Mouse (Mus musculus) small intestine, adult 2 months (tissue): ENCODE data around the gene Gm9732. TPM values are rescaled to one million over a fixed set of nuclear protein-coding genes. Genes with fewer than 3 reads are reported as not detected.
"Not testable (repeated sequence)": the region's sequence is repeated elsewhere in the genome, so short reads cannot be mapped to it uniquely, and the experiment has no call there.

Experiments used
- H3K27ac ChIP-seq: fragments of 200-500 bp; 2 replicates; pipeline ENCODE4 v1.5.1; 2012; ENCODE audit warnings: low read depth, low read length, control low read depth, inconsistent platforms; ENCODE audit not compliant: insufficient read depth
- H3K27me3 ChIP-seq: fragments of 200-500 bp; 2 replicates; pipeline ENCODE4 v1.6.1; 2012; ENCODE audit warnings: mild to moderate bottlenecking, moderate library complexity, low read length, inconsistent platforms; ENCODE audit not compliant: control insufficient read depth, insufficient read depth
- H3K36me3 ChIP-seq: fragments of 200-500 bp; 2 replicates; pipeline ENCODE4 v1.6.1; 2012; ENCODE audit warnings: mild to moderate bottlenecking, low read length, control low read depth, inconsistent platforms; ENCODE audit not compliant: control insufficient read depth, insufficient read depth
- H3K4me1 ChIP-seq: fragments of 200-500 bp; 2 replicates; pipeline ENCODE4 v1.6.1; 2012; ENCODE audit warnings: low read length, inconsistent platforms, mixed read lengths; ENCODE audit not compliant: control insufficient read depth, insufficient read depth, insufficient read length
- H3K4me3 ChIP-seq: fragments of 200-500 bp; 2 replicates; pipeline ENCODE4 v1.5.1; 2012; ENCODE audit warnings: low read depth, mild to moderate bottlenecking, control low read depth, inconsistent platforms, low read length, moderate library complexity
- WGBS: fragments of 180-500 bp; shearing (Covaris S2); methylation state at CpG from one replicate; pipeline ENCODE4 v1.1.7; 2018; 5-methylcytosine and 5-hydroxymethylcytosine counted together
- polyA plus RNA-seq: library from polyadenylated mRNA; depleted of rRNA; stranded (reverse); fragments of >200 nt; gene quantifications from 2 replicates; pipeline ENCODE4 v1.2.3, GENCODE M21; 2012

Gm9732 gene
- polyA plus RNA-seq, 1 experiment: not detected

DNA sequence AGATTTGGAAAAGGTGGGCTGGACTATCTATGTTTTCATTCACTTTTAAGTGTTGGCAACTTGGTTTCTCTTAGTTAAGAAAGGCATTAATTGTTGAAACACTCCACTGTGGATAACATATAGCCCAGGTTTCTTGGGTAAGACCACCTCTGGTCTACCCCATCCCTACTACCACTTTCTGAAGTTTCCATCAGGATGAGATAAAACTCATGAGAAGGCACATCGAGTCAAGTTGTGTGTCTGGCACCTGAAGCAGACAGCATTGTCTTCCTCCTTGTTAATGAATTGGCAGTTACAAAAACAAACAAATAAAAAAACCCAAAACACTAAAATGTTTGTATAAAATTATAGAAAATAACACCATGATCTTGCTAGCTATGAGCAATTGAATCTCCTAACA lies 916 bp downstream of the Gm9732 start:
- not testable (repeated sequence) for H3K27ac ChIP-seq, H3K4me3 ChIP-seq, H3K27me3 ChIP-seq, H3K36me3 ChIP-seq, H3K4me1 ChIP-seq
- 81% methylated on average over 1 of the region's 1 CpGs for WGBS

DNA sequence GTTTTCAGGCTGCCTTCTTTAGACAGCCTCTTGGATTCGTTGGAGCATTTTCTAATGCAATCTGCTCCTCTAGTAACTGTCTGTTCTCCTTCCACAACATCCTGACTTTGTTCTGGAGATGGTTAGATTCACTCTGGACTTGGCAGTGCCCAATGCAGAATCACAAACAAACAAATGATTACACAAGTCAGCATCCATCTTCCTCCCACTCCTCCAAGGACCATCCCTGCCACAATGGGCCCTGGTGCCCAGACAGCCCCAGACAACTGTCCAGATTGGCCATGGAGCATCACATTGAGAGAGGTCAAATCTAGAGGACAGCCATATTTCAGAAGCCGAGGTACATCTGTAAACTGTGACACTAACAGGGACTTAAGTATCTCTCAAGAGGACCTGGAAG lies 2.6 kb downstream of the Gm9732 start:
- not testable (repeated sequence) for H3K27me3 ChIP-seq, H3K4me1 ChIP-seq, H3K4me3 ChIP-seq, H3K27ac ChIP-seq, H3K36me3 ChIP-seq
- WGBS: 45% methylated on average over 2 of the region's 2 CpGs

DNA sequence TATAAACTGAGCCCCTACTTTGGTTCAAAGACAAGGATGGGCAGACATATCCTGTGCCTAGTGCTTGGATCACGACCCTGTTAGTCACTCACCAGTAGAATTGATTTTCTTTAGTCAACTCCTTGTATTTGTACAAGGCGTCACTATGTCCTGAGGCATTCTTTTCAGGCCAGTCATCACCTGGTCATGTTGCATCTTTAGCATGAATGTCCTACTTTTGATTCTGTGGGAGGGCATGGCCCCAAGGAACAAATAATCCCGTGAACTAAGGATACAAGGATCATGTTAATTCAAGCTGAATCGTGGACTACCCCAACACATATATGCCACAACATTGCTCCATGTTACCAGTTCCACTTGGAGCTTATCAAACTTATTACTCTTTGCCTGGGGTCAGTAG lies 3.3 kb downstream of the Gm9732 start:
- not testable (repeated sequence) for H3K4me1 ChIP-seq, H3K27me3 ChIP-seq, H3K27ac ChIP-seq, H3K36me3 ChIP-seq, H3K4me3 ChIP-seq
- 56% methylated on average over 4 of the region's 4 CpGs for whole genome bisulfite sequencing

DNA sequence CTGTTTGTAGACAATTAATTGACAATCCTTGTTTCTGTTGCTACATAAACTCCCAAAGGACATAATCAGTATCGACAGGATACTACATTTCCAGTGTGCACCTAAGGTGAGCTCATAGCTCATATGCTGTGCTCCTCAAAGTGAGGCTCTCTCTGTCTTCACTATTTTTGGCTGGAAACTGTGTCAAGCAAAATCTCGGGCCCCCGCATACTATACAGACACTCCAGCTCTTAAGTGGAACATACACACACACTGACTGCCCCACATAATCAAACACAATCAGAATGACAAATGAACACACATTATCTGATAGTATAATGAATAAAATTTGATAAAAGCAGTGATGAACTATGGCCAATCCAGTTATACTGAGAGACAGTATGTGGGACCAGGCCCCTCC lies 3.8 kb downstream of the Gm9732 start:
- not testable (repeated sequence) for H3K27ac ChIP-seq, H3K4me3 ChIP-seq, H3K36me3 ChIP-seq, H3K27me3 ChIP-seq, H3K4me1 ChIP-seq
- 82% methylated on average over 3 of the region's 3 CpGs for WGBS

DNA sequence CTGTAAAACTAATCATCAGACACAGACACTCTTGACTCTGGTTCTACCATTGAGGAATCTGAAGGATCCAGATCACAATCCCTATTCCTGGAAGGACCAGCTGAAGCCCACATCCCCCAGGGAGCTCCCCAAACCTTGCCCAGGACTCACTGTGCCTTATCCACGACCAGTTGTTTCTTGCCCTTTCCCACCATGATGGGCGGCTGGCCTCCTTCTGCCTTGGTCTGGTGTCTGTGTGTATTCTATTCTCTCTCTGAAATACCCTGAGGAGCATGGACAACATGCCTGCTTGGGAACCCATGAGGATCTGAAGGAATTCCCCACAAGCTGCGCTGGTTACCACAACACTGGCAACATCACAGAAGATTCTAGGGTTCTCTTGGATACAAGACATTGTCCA lies 18.7 kb downstream of the Gm9732 start, which contains the start of gene Gm8127:
Gm8127 (minus strand) TSS at position 330 of the 400 bp plus-strand sequence.
- not testable (repeated sequence) for H3K4me1 ChIP-seq, H3K27ac ChIP-seq, H3K27me3 ChIP-seq, H3K4me3 ChIP-seq, H3K36me3 ChIP-seq
- WGBS: 76% methylated on average over 3 of the region's 3 CpGs

DNA sequence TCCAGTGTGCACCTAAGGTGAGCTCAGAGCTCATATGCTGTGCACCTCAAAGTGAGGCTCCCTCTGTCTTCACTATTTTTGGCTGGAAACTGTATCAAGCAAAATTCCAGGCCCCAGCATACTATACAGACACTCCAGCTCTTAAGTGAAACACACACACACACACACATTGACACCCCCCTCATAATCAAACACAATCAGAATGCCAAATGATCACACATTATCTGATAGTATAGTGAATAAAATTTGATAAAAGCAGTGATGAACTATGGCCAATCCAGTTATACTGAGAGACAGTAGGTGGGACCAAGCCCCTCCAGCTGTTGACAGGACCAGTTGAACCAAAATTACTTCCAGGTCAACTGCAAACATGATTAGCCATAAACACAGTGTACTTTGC lies 44.7 kb downstream of the Gm9732 start:
- H3K36me3 ChIP-seq, H3K27ac ChIP-seq, H3K4me3 ChIP-seq, H3K4me1 ChIP-seq, H3K27me3 ChIP-seq: not testable (repeated sequence)

DNA sequence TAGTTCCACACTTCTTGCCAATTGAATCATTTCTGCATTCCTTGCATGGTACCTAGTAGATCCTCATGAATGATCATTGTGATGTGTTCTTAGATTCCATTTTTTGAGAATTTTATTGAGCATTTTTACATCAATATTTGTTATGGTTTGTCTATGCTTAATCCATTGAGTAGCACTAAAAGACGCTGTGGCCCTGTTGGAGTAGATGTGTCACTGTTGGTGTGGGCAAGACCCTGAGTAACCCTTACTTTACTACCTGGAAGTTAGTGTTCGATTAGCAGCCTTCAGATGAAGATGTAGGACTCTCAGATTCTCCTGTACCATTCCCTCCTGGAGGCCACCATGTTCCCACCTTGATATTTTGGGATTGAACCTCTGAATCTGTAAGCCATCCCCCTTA lies 53.8 kb downstream of the Gm9732 start:
- 57% methylated on average over 2 of the region's 2 CpGs for WGBS
- H3K4me3 ChIP-seq: not testable (repeated sequence)

DNA sequence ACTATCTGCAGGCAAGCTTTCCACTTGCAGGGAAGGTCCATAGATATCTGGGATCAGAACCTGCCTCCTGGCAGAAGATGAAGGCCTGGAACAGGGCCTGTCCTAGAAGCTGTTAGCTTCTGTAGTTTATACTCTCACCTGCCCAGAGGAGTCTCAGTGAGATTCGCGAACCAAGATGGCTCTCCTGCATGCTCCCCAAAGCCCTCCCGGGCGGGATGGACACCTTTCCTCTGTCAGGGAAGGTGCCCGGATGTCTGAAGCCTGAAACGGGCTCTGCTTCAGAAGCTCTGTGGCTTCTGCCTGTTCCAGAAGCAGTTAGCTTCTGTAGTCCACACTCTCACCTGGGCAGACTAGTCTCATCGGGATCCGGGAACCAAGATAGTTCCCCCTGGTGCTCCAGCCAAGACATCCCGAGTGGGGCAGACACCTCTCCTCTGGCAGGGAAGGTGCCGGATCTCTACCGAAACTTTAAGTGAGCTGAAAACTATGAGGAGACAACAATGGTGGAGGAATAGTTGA lies 56.6 kb downstream of the Gm9732 start:
- H3K36me3 ChIP-seq, H3K4me3 ChIP-seq, H3K27me3 ChIP-seq, H3K27ac ChIP-seq, H3K4me1 ChIP-seq: not testable (repeated sequence)
- WGBS: 93% methylated on average over 11 of the region's 11 CpGs

More for the DNA sequence above, 53.8 kb downstream of the Gm9732 start:
- H3K27ac ChIP-seq, H3K4me1 ChIP-seq, H3K36me3 ChIP-seq, H3K27me3 ChIP-seq: not testable (repeated sequence)

DNA sequence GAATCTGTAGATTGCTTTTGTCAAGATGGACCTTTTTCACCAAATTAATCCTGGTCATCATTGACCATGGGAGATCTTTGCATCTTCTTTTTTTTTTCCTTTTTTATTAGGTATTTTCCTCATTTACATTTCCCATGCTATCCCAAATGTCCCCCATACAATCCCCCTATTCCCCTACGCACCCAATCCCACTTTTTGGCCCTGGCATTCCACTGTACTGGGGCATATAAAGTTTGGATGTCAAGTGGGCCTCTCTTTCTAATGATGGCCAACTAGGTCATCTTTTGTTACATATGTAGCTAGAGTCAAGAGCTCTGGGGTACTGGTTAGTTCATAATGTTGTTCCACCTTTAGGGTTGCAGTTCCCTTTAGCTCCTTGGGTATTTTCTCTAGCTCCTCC lies 62.8 kb downstream of the Gm9732 start:
- not testable (repeated sequence) for H3K4me3 ChIP-seq, H3K36me3 ChIP-seq, H3K4me1 ChIP-seq, H3K27ac ChIP-seq, H3K27me3 ChIP-seq
- 36% methylated on average over 1 of the region's 1 CpGs for WGBS

DNA sequence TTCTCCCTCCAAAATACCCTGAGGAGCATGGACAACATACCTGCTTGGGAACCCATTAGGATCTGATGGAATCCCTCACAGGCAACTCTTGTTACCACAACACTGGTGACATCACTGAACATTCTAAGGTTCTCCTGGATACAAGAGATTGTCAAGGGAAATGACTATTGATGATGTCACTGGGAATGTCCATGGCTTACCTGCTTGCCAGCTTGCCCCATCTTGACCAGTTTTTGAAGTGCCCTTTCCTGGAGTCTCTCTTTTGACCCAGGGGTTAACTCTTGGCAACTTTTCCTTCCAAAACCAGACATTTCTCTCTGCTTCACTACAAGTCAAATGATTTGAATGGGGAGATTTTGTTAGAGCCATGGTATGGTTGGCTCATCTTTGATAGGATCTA lies 72.9 kb downstream of the Gm9732 start, which contains the start of gene 1700001F09Rik:
1700001F09Rik (minus strand) TSS at position 101 of the 400 bp plus-strand sequence.
- not testable (repeated sequence) for H3K36me3 ChIP-seq, H3K4me1 ChIP-seq, H3K27ac ChIP-seq, H3K27me3 ChIP-seq, H3K4me3 ChIP-seq

DNA sequence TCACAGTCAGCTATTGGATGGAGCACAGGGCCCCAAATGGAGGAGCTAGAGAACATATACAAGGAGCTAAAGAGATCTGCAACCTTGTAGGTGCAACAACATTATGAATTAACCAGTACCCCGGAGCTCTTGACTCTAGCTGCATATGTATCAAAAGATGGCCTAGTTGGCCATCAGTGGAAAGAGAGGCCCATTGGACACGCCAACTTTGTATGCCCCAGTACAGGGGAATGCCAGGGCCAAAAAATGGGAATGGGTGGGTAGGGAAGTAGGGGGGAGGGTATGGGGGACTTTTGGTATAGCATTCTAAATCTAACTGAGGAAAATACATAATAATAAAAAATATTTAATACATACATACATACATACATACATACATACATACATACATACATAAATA lies 78.1 kb downstream of the Gm9732 start:
- WGBS: 88% methylated on average over 2 of the region's 2 CpGs

More for the DNA sequence above, 78.1 kb downstream of the Gm9732 start:
- not testable (repeated sequence) for H3K36me3 ChIP-seq, H3K4me1 ChIP-seq, H3K4me3 ChIP-seq, H3K27ac ChIP-seq, H3K27me3 ChIP-seq
